Mouse (Mus musculus) NIH3T3 (cell line): ENCODE results near the gene Abhd2.

Experiments used
- DNase-seq: peaks from one replicate; pipeline ENCODE4 v3.0.0-alpha.2; 2012; ENCODE audit warnings: low read depth

Abhd2 gene

GRCm38 (mm10) chr7:79272789-79273718, at the start of gene Abhd2:
Gene Abhd2 (plus strand): TSS chr7:79273199.
- DNase-seq = peak; percentile 99

GRCm38 (mm10) chr7:79225477-79225876, 47.5 kb upstream of the Abhd2 start:
- no peak for DNase-seq

- DNase-seq = peak; percentile 39
Measured at GRCm38 (mm10) chr7:79226172-79226571, 46.8 kb upstream of the Abhd2 start.

- DNase-seq = no peak
Measured at GRCm38 (mm10) chr7:79226834-79227486, 46.0 kb upstream of the Abhd2 start.

- DNase-seq = peak; percentile 73
Measured at GRCm38 (mm10) chr7:79228471-79228870, 44.5 kb upstream of the Abhd2 start.

GRCm38 (mm10) chr7:79231577-79231976, 41.4 kb upstream of the Abhd2 start:
- no peak for DNase-seq

- DNase-seq = no peak
Measured at GRCm38 (mm10) chr7:79232048-79232447, 41.0 kb upstream of the Abhd2 start.

- DNase-seq = peak; percentile 76
Measured at GRCm38 (mm10) chr7:79238741-79239140, 34.3 kb upstream of the Abhd2 start.

- no peak for DNase-seq
Measured at GRCm38 (mm10) chr7:79241931-79242625, 30.9 kb upstream of the Abhd2 start.

- peak; percentile 75 for DNase-seq
Measured at GRCm38 (mm10) chr7:79243236-79243635, 29.8 kb upstream of the Abhd2 start.

- peak; percentile 72 for DNase-seq
Measured at GRCm38 (mm10) chr7:79246039-79246670, 26.8 kb upstream of the Abhd2 start.

GRCm38 (mm10) chr7:79247408-79247807, 25.6 kb upstream of the Abhd2 start:
- DNase-seq = no peak

GRCm38 (mm10) chr7:79247881-79248389, 25.1 kb upstream of the Abhd2 start:
- no peak for DNase-seq

- DNase-seq = no peak
Measured at GRCm38 (mm10) chr7:79249581-79249980, 23.4 kb upstream of the Abhd2 start.

GRCm38 (mm10) chr7:79254248-79254888, 18.6 kb upstream of the Abhd2 start:
- DNase-seq = peak; percentile 73

- peak; percentile 85 for DNase-seq
Measured at GRCm38 (mm10) chr7:79255350-79255749, 17.6 kb upstream of the Abhd2 start.

- DNase-seq = peak; percentile 37
Measured at GRCm38 (mm10) chr7:79255752-79256151, 17.2 kb upstream of the Abhd2 start.

GRCm38 (mm10) chr7:79256716-79257115, 16.3 kb upstream of the Abhd2 start:
- no peak for DNase-seq

GRCm38 (mm10) chr7:79258981-79259542, 13.9 kb upstream of the Abhd2 start:
- peak; percentile 28 for DNase-seq

- DNase-seq = no peak
Measured at GRCm38 (mm10) chr7:79262478-79262877, 10.5 kb upstream of the Abhd2 start.

GRCm38 (mm10) chr7:79263776-79264175, 9.2 kb upstream of the Abhd2 start:
- DNase-seq = no peak
